Mouse (Mus musculus): ENCODE data around the gene Ppp1r9b. TPM values are rescaled to one million over a fixed set of nuclear protein-coding genes. Genes with fewer than 3 reads are reported as not detected.
A peak's percentile ranks its signal among the peaks of the same experiment; 100 is the strongest.

Ppp1r9b gene
- polyA plus RNA-seq, 1 experiment from 2014 or later: 10.6 TPM

GRCm38 (mm10) chr11:95025227-95026012, 34.6 kb downstream of the Ppp1r9b start:
- peaks cover 37% of the 10 kb centered on the region for H3K4me1 ChIP-seq (replicated peaks)
- ATAC-seq (ENCODE audit: low read depth) (0 out of 2 replicates have a peak, but pooled peaks have one; percentile 7), DNase-seq (no peak)
- no peaks in the 10 kb centered on the region for H3K9me3 ChIP-seq (replicated peaks)
- peaks cover 57% of the 10 kb centered on the region for H3K36me3 ChIP-seq
- no peak overlapping the region for H3K4me3 ChIP-seq (replicated peaks)
- 76% methylated on average over 11 of the region's 11 CpGs for WGBS (ENCODE audit: insufficient replicate concordance)
- peak overlapping the region; percentile 22 for H3K27ac ChIP-seq
- 0 out of 2 replicates have a peak overlapping the region, but pooled peaks have one; percentile 7 for H3K9ac ChIP-seq
- H3K27me3 ChIP-seq: peaks cover 4% of the 10 kb centered on the region; the same call in 1 of the 2 replicates
- H3K4me2 ChIP-seq: no peak overlapping the region

- no peak overlapping the region for H3K4me3 ChIP-seq (replicated peaks)
- H3K27me3 ChIP-seq: peaks cover 4% of the 10 kb centered on the region; the same call in 1 of the 2 replicates
- peaks cover 31% of the 10 kb centered on the region for H3K4me1 ChIP-seq (replicated peaks)
- no peak overlapping the region for H3K4me2 ChIP-seq
- H3K27ac ChIP-seq: peak overlapping the region; percentile 22
- 62% methylated on average over 6 of the region's 6 CpGs for WGBS (ENCODE audit: insufficient replicate concordance)
- peaks cover 50% of the 10 kb centered on the region for H3K36me3 ChIP-seq
- no peak overlapping the region for H3K9ac ChIP-seq
- no peak for DNase-seq
- H3K9me3 ChIP-seq (replicated peaks): no peaks in the 10 kb centered on the region
- ATAC-seq (ENCODE audit: low read depth): peak; percentile 67
Observed at GRCm38 (mm10) chr11:95026090-95026542, 35.3 kb downstream of the Ppp1r9b start.

- WGBS (ENCODE audit: insufficient replicate concordance): 78% methylated on average over 6 of the region's 6 CpGs
- no peak for DNase-seq
- Histone ChIP-seq H3K4me2 (no peak overlapping the region), H3K9me3 (replicated peaks) (no peaks in the 10 kb centered on the region), H3K4me3 (replicated peaks) (no peak overlapping the region), H3K9ac (no peak overlapping the region), H3K27ac (peak overlapping the region; percentile 9; the same call in 1 of the 2 replicates), H3K4me1 (replicated peaks) (peaks cover 24% of the 10 kb centered on the region), H3K27me3 (peaks cover 4% of the 10 kb centered on the region; the same call in 1 of the 2 replicates), H3K36me3 (peaks cover 43% of the 10 kb centered on the region)
- ATAC-seq (ENCODE audit: low read depth): no peak
Observed at GRCm38 (mm10) chr11:95026849-95027248, 36.0 kb downstream of the Ppp1r9b start.

GRCm38 (mm10) chr11:95027850-95028470, 37.1 kb downstream of the Ppp1r9b start:
- Histone ChIP-seq H3K4me3 (replicated peaks) (no peak overlapping the region), H3K27me3 (peaks cover 4% of the 10 kb centered on the region; the same call in 1 of the 2 replicates), H3K27ac (no peak overlapping the region), H3K36me3 (peaks cover 32% of the 10 kb centered on the region), H3K9me3 (replicated peaks) (no peaks in the 10 kb centered on the region), H3K9ac (no peak overlapping the region), H3K4me2 (no peak overlapping the region), H3K4me1 (replicated peaks) (peaks cover 24% of the 10 kb centered on the region)
- 46% methylated on average over 13 of the region's 13 CpGs for WGBS (ENCODE audit: insufficient replicate concordance)
- no peak for ATAC-seq (ENCODE audit: low read depth)
- DNase-seq: no peak

GRCm38 (mm10) chr11:95032945-95033344, 42.1 kb downstream of the Ppp1r9b start:
- Histone ChIP-seq H3K4me1 (replicated peaks) (peaks cover 16% of the 10 kb centered on the region), H3K9ac (0 out of 2 replicates have a peak overlapping the region, but pooled peaks have one; percentile 9), H3K9me3 (replicated peaks) (no peaks in the 10 kb centered on the region), H3K4me3 (replicated peaks) (no peak overlapping the region), H3K4me2 (no peak overlapping the region), H3K27ac (no peak overlapping the region), H3K27me3 (peaks cover 8% of the 10 kb centered on the region; the same call in 1 of the 2 replicates), H3K36me3 (no peaks in the 10 kb centered on the region)
- ATAC-seq (ENCODE audit: low read depth) (no peak), DNase-seq (no peak)
- 34% methylated on average over 6 of the region's 6 CpGs for WGBS (ENCODE audit: insufficient replicate concordance)

- WGBS (ENCODE audit: insufficient replicate concordance): 55% methylated on average over 14 of the region's 14 CpGs
- DNase-seq (no peak), ATAC-seq (ENCODE audit: low read depth) (no peak)
- Histone ChIP-seq H3K4me3 (replicated peaks) (no peak overlapping the region), H3K27ac (no peak overlapping the region), H3K9ac (no peak overlapping the region), H3K9me3 (replicated peaks) (no peaks in the 10 kb centered on the region), H3K36me3 (no peaks in the 10 kb centered on the region), H3K4me1 (replicated peaks) (peaks cover 20% of the 10 kb centered on the region), H3K27me3 (0 out of 2 replicates have a peak, but pooled peaks cover 8% of the 10 kb centered on the region), H3K4me2 (no peak overlapping the region)
Observed at GRCm38 (mm10) chr11:95033617-95034016, 42.8 kb downstream of the Ppp1r9b start.

- DNase-seq: no peak
- 62% methylated on average over 10 of the region's 10 CpGs for WGBS (ENCODE audit: insufficient replicate concordance)
- H3K4me3 ChIP-seq (replicated peaks): no peak overlapping the region
- no peak for ATAC-seq (ENCODE audit: low read depth)
- peaks cover 32% of the 10 kb centered on the region for H3K4me1 ChIP-seq (replicated peaks)
- H3K4me2 ChIP-seq: no peak overlapping the region
- H3K27ac ChIP-seq: no peak overlapping the region
- no peaks in the 10 kb centered on the region for H3K36me3 ChIP-seq
- no peaks in the 10 kb centered on the region for H3K9me3 ChIP-seq (replicated peaks)
- H3K27me3 ChIP-seq: 0 out of 2 replicates have a peak, but pooled peaks cover 8% of the 10 kb centered on the region
- H3K9ac ChIP-seq: no peak overlapping the region
Observed at GRCm38 (mm10) chr11:95034902-95035301, 44.1 kb downstream of the Ppp1r9b start.

GRCm38 (mm10) chr11:95036521-95036920, 45.7 kb downstream of the Ppp1r9b start:
- Histone ChIP-seq H3K27ac (no peak overlapping the region), H3K4me1 (replicated peaks) (peaks cover 45% of the 10 kb centered on the region), H3K36me3 (no peaks in the 10 kb centered on the region), H3K9ac (no peak overlapping the region), H3K9me3 (replicated peaks) (no peaks in the 10 kb centered on the region), H3K4me2 (no peak overlapping the region), H3K27me3 (0 out of 2 replicates have a peak, but pooled peaks cover 8% of the 10 kb centered on the region), H3K4me3 (replicated peaks) (no peak overlapping the region)
- ATAC-seq (ENCODE audit: low read depth) (no peak), DNase-seq (no peak)
- WGBS (ENCODE audit: insufficient replicate concordance): 85% methylated on average over 5 of the region's 5 CpGs

GRCm38 (mm10) chr11:95037306-95037705, 46.5 kb downstream of the Ppp1r9b start:
- WGBS (ENCODE audit: insufficient replicate concordance): 66% methylated on average over 6 of the region's 6 CpGs
- H3K9ac ChIP-seq: no peak overlapping the region

GRCm38 (mm10) chr11:95038156-95038817, 47.5 kb downstream of the Ppp1r9b start:
- Histone ChIP-seq H3K4me1 (replicated peaks) (peaks cover 50% of the 10 kb centered on the region), H3K27me3 (0 out of 2 replicates have a peak, but pooled peaks cover 7% of the 10 kb centered on the region), H3K9ac (no peak overlapping the region), H3K9me3 (replicated peaks) (no peaks in the 10 kb centered on the region), H3K36me3 (no peaks in the 10 kb centered on the region), H3K4me2 (no peak overlapping the region), H3K4me3 (replicated peaks) (no peak overlapping the region), H3K27ac (no peak overlapping the region)
- ATAC-seq (ENCODE audit: low read depth): no peak
- WGBS (ENCODE audit: insufficient replicate concordance): 76% methylated on average over 14 of the region's 14 CpGs
- DNase-seq: no peak

More at GRCm38 (mm10) chr11:95037306-95037705, 46.5 kb downstream of the Ppp1r9b start:
- Histone ChIP-seq H3K27me3 (0 out of 2 replicates have a peak, but pooled peaks cover 8% of the 10 kb centered on the region), H3K36me3 (no peaks in the 10 kb centered on the region), H3K4me2 (no peak overlapping the region), H3K27ac (no peak overlapping the region), H3K4me3 (replicated peaks) (no peak overlapping the region), H3K9me3 (replicated peaks) (no peaks in the 10 kb centered on the region), H3K4me1 (replicated peaks) (peaks cover 51% of the 10 kb centered on the region)
- no peak for ATAC-seq (ENCODE audit: low read depth)
- DNase-seq: no peak
